Mouse (Mus musculus): ENCODE measurements at regions not wholly inside any gene's neighbourhood (a gene's known extent, or its start where the extent isn't known, plus 50 kb on each side); places are given as distances from the start of the nearest gene placed in this dataset.
A peak's percentile ranks its signal among the peaks of the same experiment; 100 is the strongest.

GRCm38 (mm10) chr6:91598942-91599341 lies 83.2 kb downstream of the Lsm3 start:
- no peak overlapping the region for H3K27ac ChIP-seq (replicated peaks)
- WGBS: 74% methylated on average over 10 of the region's 10 CpGs

GRCm38 (mm10) chr6:91600116-91600515 lies 83.7 kb upstream of the Slc6a6 start:
- WGBS: 86% methylated on average over 3 of the region's 3 CpGs
- H3K9me3 ChIP-seq (replicated peaks): no peaks in the 10 kb centered on the region
- no peaks in the 10 kb centered on the region for H3K27me3 ChIP-seq (ENCODE audit: low read depth, poor library complexity, severe bottlenecking)
- no peaks in the 10 kb centered on the region; the same call in 1 of the 2 replicates for H3K4me1 ChIP-seq
- DNase-seq (ENCODE audit: low spot score): no peak
- no peak overlapping the region for H3K4me3 ChIP-seq
- H3K27ac ChIP-seq (replicated peaks): no peak overlapping the region
- no peaks in the 10 kb centered on the region for H3K36me3 ChIP-seq

More at GRCm38 (mm10) chr6:91598942-91599341, 83.2 kb downstream of the Lsm3 start:
- DNase-seq (ENCODE audit: low spot score): no peak
- Histone ChIP-seq H3K27me3 (ENCODE audit: low read depth, poor library complexity, severe bottlenecking) (no peaks in the 10 kb centered on the region), H3K4me1 (no peaks in the 10 kb centered on the region), H3K36me3 (no peaks in the 10 kb centered on the region), H3K9me3 (replicated peaks) (no peaks in the 10 kb centered on the region), H3K4me3 (no peak overlapping the region)

GRCm38 (mm10) chr6:91606634-91607215 lies 77.1 kb upstream of the Slc6a6 start:
- H3K9me3 ChIP-seq (replicated peaks): no peaks in the 10 kb centered on the region
- H3K27me3 ChIP-seq (ENCODE audit: low read depth, poor library complexity, severe bottlenecking): no peaks in the 10 kb centered on the region
- H3K27ac ChIP-seq (replicated peaks): no peak overlapping the region
- peaks cover 6% of the 10 kb centered on the region for H3K4me1 ChIP-seq
- no peak for DNase-seq (ENCODE audit: low spot score)
- H3K36me3 ChIP-seq: no peaks in the 10 kb centered on the region
- WGBS: 82% methylated on average over 10 of the region's 10 CpGs
- no peak overlapping the region for H3K4me3 ChIP-seq

- Histone ChIP-seq H3K4me1 (peaks cover 6% of the 10 kb centered on the region), H3K27me3 (ENCODE audit: low read depth, poor library complexity, severe bottlenecking) (no peaks in the 10 kb centered on the region), H3K4me3 (no peak overlapping the region), H3K27ac (replicated peaks) (no peak overlapping the region), H3K9me3 (replicated peaks) (no peaks in the 10 kb centered on the region), H3K36me3 (no peaks in the 10 kb centered on the region)
- no peak for DNase-seq (ENCODE audit: low spot score)
- 92% methylated on average over 12 of the region's 12 CpGs for WGBS
Measured at GRCm38 (mm10) chr6:91607613-91608272, 76.1 kb upstream of the Slc6a6 start.

GRCm38 (mm10) chr6:91609671-91610070 lies 74.2 kb upstream of the Slc6a6 start:
- Histone ChIP-seq H3K4me1 (peaks cover 6% of the 10 kb centered on the region), H3K27ac (replicated peaks) (peak overlapping the region; percentile 75), H3K27me3 (ENCODE audit: low read depth, poor library complexity, severe bottlenecking) (no peaks in the 10 kb centered on the region), H3K36me3 (no peaks in the 10 kb centered on the region), H3K9me3 (replicated peaks) (no peaks in the 10 kb centered on the region), H3K4me3 (no peak overlapping the region)
- no peak for DNase-seq (ENCODE audit: low spot score)
- 9% methylated on average over 2 of the region's 2 CpGs for WGBS

- 49% methylated on average over 2 of the region's 2 CpGs for WGBS
- peaks cover 29% of the 10 kb centered on the region for H3K4me1 ChIP-seq
- no peaks in the 10 kb centered on the region for H3K27me3 ChIP-seq (ENCODE audit: low read depth, poor library complexity, severe bottlenecking)
- H3K36me3 ChIP-seq: no peaks in the 10 kb centered on the region
- no peak overlapping the region for H3K4me3 ChIP-seq
- DNase-seq (ENCODE audit: low spot score): no peak
- H3K9me3 ChIP-seq (replicated peaks): no peaks in the 10 kb centered on the region
- peak overlapping the region; percentile 34; the same call in 1 of the 2 replicates for H3K27ac ChIP-seq (replicated peaks)
Measured at GRCm38 (mm10) chr6:91615022-91615421, 68.8 kb upstream of the Slc6a6 start.

- peak; percentile 33 for DNase-seq (ENCODE audit: low spot score)
- peak overlapping the region; percentile 56 for H3K4me3 ChIP-seq
- WGBS: 48% methylated on average over 7 of the region's 7 CpGs
Measured at GRCm38 (mm10) chr6:91616541-91616940, 67.3 kb upstream of the Slc6a6 start.

GRCm38 (mm10) chr6:91617031-91617596 lies 66.7 kb upstream of the Slc6a6 start:
- H3K9me3 ChIP-seq (replicated peaks): no peaks in the 10 kb centered on the region
- H3K4me1 ChIP-seq: peaks cover 27% of the 10 kb centered on the region
- peak overlapping the region; percentile 94 for H3K27ac ChIP-seq (replicated peaks)
- peak overlapping the region; percentile 56 for H3K4me3 ChIP-seq
- no peaks in the 10 kb centered on the region for H3K27me3 ChIP-seq (ENCODE audit: low read depth, poor library complexity, severe bottlenecking)
- under 1% methylated on average over 13 of the region's 13 CpGs for WGBS
- no peaks in the 10 kb centered on the region for H3K36me3 ChIP-seq
- peak; percentile 86 for DNase-seq (ENCODE audit: low spot score)

More at GRCm38 (mm10) chr6:91616541-91616940, 67.3 kb upstream of the Slc6a6 start:
- Histone ChIP-seq H3K4me1 (peaks cover 27% of the 10 kb centered on the region), H3K27ac (replicated peaks) (peak overlapping the region; percentile 94), H3K27me3 (ENCODE audit: low read depth, poor library complexity, severe bottlenecking) (no peaks in the 10 kb centered on the region), H3K36me3 (no peaks in the 10 kb centered on the region), H3K9me3 (replicated peaks) (no peaks in the 10 kb centered on the region)

- Histone ChIP-seq H3K27ac (replicated peaks) (peak overlapping the region; percentile 94), H3K27me3 (ENCODE audit: low read depth, poor library complexity, severe bottlenecking) (no peaks in the 10 kb centered on the region), H3K36me3 (no peaks in the 10 kb centered on the region), H3K9me3 (replicated peaks) (no peaks in the 10 kb centered on the region), H3K4me3 (peak overlapping the region; percentile 56), H3K4me1 (peaks cover 27% of the 10 kb centered on the region)
- 81% methylated on average over 10 of the region's 10 CpGs for WGBS
- no peak for DNase-seq (ENCODE audit: low spot score)
Measured at GRCm38 (mm10) chr6:91617685-91618084, 66.2 kb upstream of the Slc6a6 start.

- Histone ChIP-seq H3K9me3 (replicated peaks) (no peaks in the 10 kb centered on the region), H3K4me1 (peaks cover 27% of the 10 kb centered on the region), H3K27ac (replicated peaks) (no peak overlapping the region), H3K27me3 (ENCODE audit: low read depth, poor library complexity, severe bottlenecking) (no peaks in the 10 kb centered on the region), H3K4me3 (no peak overlapping the region), H3K36me3 (no peaks in the 10 kb centered on the region)
- 89% methylated on average over 6 of the region's 6 CpGs for WGBS
- DNase-seq (ENCODE audit: low spot score): no peak
Measured at GRCm38 (mm10) chr6:91619009-91619408, 64.8 kb upstream of the Slc6a6 start.

GRCm38 (mm10) chr6:91619735-91620732 lies 63.8 kb upstream of the Slc6a6 start:
- no peak for DNase-seq (ENCODE audit: low spot score)
- Histone ChIP-seq H3K27ac (replicated peaks) (0 out of 2 replicates have a peak overlapping the region, but pooled peaks have one; percentile 40), H3K27me3 (ENCODE audit: low read depth, poor library complexity, severe bottlenecking) (no peaks in the 10 kb centered on the region), H3K9me3 (replicated peaks) (no peaks in the 10 kb centered on the region), H3K36me3 (no peaks in the 10 kb centered on the region), H3K4me3 (no peak overlapping the region), H3K4me1 (peaks cover 27% of the 10 kb centered on the region)
- WGBS: 81% methylated on average over 13 of the region's 13 CpGs

- no peaks in the 10 kb centered on the region for H3K36me3 ChIP-seq
- no peak for DNase-seq (ENCODE audit: low spot score)
- no peak overlapping the region for H3K27ac ChIP-seq (replicated peaks)
- no peaks in the 10 kb centered on the region for H3K27me3 ChIP-seq (ENCODE audit: low read depth, poor library complexity, severe bottlenecking)
- H3K9me3 ChIP-seq (replicated peaks): no peaks in the 10 kb centered on the region
- H3K4me3 ChIP-seq: no peak overlapping the region
- 98% methylated on average over 3 of the region's 3 CpGs for whole genome bisulfite sequencing
- peaks cover 14% of the 10 kb centered on the region for H3K4me1 ChIP-seq
Measured at GRCm38 (mm10) chr6:91621437-91621836, 62.4 kb upstream of the Slc6a6 start.

Measured in midbrain, embryonic 10.5 days (tissue).